Mouse (Mus musculus): Measurements from ENCODE around the gene Olfr495.

DNA sequence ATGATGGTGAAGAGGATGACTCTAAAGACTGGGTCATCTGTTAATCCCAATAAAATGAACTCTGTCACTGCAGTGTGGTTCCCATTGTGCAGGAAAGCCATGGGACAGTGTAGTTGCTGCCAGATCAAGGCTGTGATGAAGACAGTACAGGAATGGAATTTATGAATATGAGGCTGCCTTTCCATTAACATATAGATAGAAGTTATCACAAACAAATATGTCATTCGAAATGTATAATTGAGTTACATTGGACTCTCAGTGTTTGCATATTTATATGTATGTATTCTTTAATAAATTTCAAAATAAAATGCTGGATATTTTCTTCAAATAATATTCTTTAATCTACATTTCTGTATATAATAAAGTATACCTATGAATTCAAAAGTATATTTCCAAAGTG, 46.1 kb upstream of the Olfr495 start, which contains the start of gene Olfr493:
- TF ChIP-seq CTCF (IDR thresholded peaks at IDR 0.05; ENCODE audit: borderline replicate concordance, insufficient read depth, low read depth, low read length) = no peak
- TF ChIP-seq POLR2A (IDR thresholded peaks at IDR 0.05; ENCODE audit: borderline replicate concordance, insufficient read depth, low read length) = no peak

All from cerebellum, adult 2 months (tissue).